Mouse (Mus musculus): ENCODE data around the gene Galnt6. TPM values are rescaled to one million over a fixed set of nuclear protein-coding genes. Genes with fewer than 3 reads are reported as not detected.

The Galnt6 gene
- polyA plus RNA-seq, 1 experiment from 2014 or later = 3.0 TPM

- Histone ChIP-seq H3K4me3 (ENCODE audit: low read depth, low read length) (no peak overlapping the region), H3K27me3 (ENCODE audit: control insufficient read depth, insufficient read depth, low read length) (no peaks in the 10 kb centered on the region), H3K27ac (ENCODE audit: low read length) (no peak overlapping the region; the same call in 1 of the 2 replicates), H3K9me3 (ENCODE audit: control insufficient read depth, low read depth, low read length) (no peaks in the 10 kb centered on the region), H3K4me2 (replicated peaks; ENCODE audit: low read depth, low read length) (no peak overlapping the region), H3K4me1 (ENCODE audit: control insufficient read depth, insufficient read depth, low read length) (peaks cover 19% of the 10 kb centered on the region; the same call in 1 of the 2 replicates), H3K36me3 (ENCODE audit: control insufficient read depth, insufficient read depth, low read length) (no peaks in the 10 kb centered on the region), H3K9ac (replicated peaks; ENCODE audit: low read depth, low read length) (no peak overlapping the region)
- no peak for ATAC-seq (ENCODE audit: insufficient number of reproducible peaks, insufficient read depth, low FRiP score, low read depth)
- 29% methylated on average over 9 of the region's 9 CpGs for WGBS
Observed at GRCm38 (mm10) chr15:100665411-100666218, 63.6 kb downstream of the Galnt6 start.

GRCm38 (mm10) chr15:100664813-100665274 lies 64.3 kb downstream of the Galnt6 start:
- Histone ChIP-seq H3K27ac (ENCODE audit: low read length) (no peak overlapping the region), H3K9me3 (ENCODE audit: control insufficient read depth, low read depth, low read length) (no peaks in the 10 kb centered on the region), H3K4me3 (ENCODE audit: low read depth, low read length) (no peak overlapping the region), H3K27me3 (ENCODE audit: control insufficient read depth, insufficient read depth, low read length) (no peaks in the 10 kb centered on the region), H3K4me1 (ENCODE audit: control insufficient read depth, insufficient read depth, low read length) (peaks cover 19% of the 10 kb centered on the region; the same call in 1 of the 2 replicates), H3K36me3 (ENCODE audit: control insufficient read depth, insufficient read depth, low read length) (no peaks in the 10 kb centered on the region), H3K4me2 (replicated peaks; ENCODE audit: low read depth, low read length) (no peak overlapping the region), H3K9ac (replicated peaks; ENCODE audit: low read depth, low read length) (no peak overlapping the region)
- ATAC-seq (ENCODE audit: insufficient number of reproducible peaks, insufficient read depth, low FRiP score, low read depth) = no peak
- 71% methylated on average over 9 of the region's 9 CpGs for WGBS

- WGBS = 93% methylated on average over 5 of the region's 5 CpGs
- ATAC-seq (ENCODE audit: insufficient number of reproducible peaks, insufficient read depth, low FRiP score, low read depth) = no peak
- Histone ChIP-seq H3K36me3 (ENCODE audit: control insufficient read depth, insufficient read depth, low read length) (no peaks in the 10 kb centered on the region), H3K9ac (replicated peaks; ENCODE audit: low read depth, low read length) (no peak overlapping the region), H3K4me2 (replicated peaks; ENCODE audit: low read depth, low read length) (no peak overlapping the region), H3K27me3 (ENCODE audit: control insufficient read depth, insufficient read depth, low read length) (no peaks in the 10 kb centered on the region), H3K27ac (ENCODE audit: low read length) (no peak overlapping the region), H3K9me3 (ENCODE audit: control insufficient read depth, low read depth, low read length) (no peaks in the 10 kb centered on the region), H3K4me1 (ENCODE audit: control insufficient read depth, insufficient read depth, low read length) (peaks cover 5% of the 10 kb centered on the region; the same call in 1 of the 2 replicates), H3K4me3 (ENCODE audit: low read depth, low read length) (no peak overlapping the region)
Observed at GRCm38 (mm10) chr15:100660805-100661204, 68.4 kb downstream of the Galnt6 start.

DNA sequence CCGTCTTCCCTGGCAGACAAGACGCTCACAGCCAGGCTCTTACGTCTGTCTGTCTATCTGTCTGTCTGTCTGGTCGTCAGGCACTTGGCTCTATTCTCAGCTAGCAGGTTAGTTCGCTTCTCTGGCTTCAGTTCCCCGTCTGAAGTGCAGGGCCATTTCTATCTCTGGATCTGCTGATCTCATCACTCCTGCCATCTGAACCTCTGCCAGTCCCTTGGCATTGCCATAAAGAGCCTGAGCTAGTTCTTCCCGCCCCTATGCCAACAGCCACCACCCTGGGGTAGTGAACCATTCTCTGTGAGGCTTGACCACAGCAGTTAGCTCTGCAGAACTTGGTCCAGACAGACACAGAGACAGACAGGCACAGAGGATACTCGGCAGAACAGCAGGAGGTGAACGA lies 68.9 kb downstream of the Galnt6 start:
- H3K4me1 ChIP-seq (ENCODE audit: control insufficient read depth, insufficient read depth, low read length) = no peaks in the 10 kb centered on the region
- H3K27ac ChIP-seq (ENCODE audit: low read length) = no peak overlapping the region
- H3K4me2 ChIP-seq (replicated peaks; ENCODE audit: low read depth, low read length) = no peak overlapping the region
- 86% methylated on average over 9 of the region's 9 CpGs for WGBS
- H3K4me3 ChIP-seq (ENCODE audit: low read depth, low read length) = no peak overlapping the region
- no peaks in the 10 kb centered on the region for H3K36me3 ChIP-seq (ENCODE audit: control insufficient read depth, insufficient read depth, low read length)
- no peaks in the 10 kb centered on the region for H3K27me3 ChIP-seq (ENCODE audit: control insufficient read depth, insufficient read depth, low read length)
- H3K9ac ChIP-seq (replicated peaks; ENCODE audit: low read depth, low read length) = no peak overlapping the region
- no peaks in the 10 kb centered on the region for H3K9me3 ChIP-seq (ENCODE audit: control insufficient read depth, low read depth, low read length)
- ATAC-seq (ENCODE audit: insufficient number of reproducible peaks, insufficient read depth, low FRiP score, low read depth) = no peak

- ATAC-seq (ENCODE audit: insufficient number of reproducible peaks, insufficient read depth, low FRiP score, low read depth) = no peak
- Histone ChIP-seq H3K4me1 (ENCODE audit: control insufficient read depth, insufficient read depth, low read length) (no peaks in the 10 kb centered on the region), H3K27ac (ENCODE audit: low read length) (no peak overlapping the region), H3K4me3 (ENCODE audit: low read depth, low read length) (no peak overlapping the region), H3K9ac (replicated peaks; ENCODE audit: low read depth, low read length) (no peak overlapping the region), H3K27me3 (ENCODE audit: control insufficient read depth, insufficient read depth, low read length) (no peaks in the 10 kb centered on the region), H3K36me3 (ENCODE audit: control insufficient read depth, insufficient read depth, low read length) (no peaks in the 10 kb centered on the region), H3K4me2 (replicated peaks; ENCODE audit: low read depth, low read length) (no peak overlapping the region), H3K9me3 (ENCODE audit: control insufficient read depth, low read depth, low read length) (no peaks in the 10 kb centered on the region)
- WGBS = 83% methylated on average over 5 of the region's 5 CpGs
Observed at GRCm38 (mm10) chr15:100655201-100655600, 74.0 kb downstream of the Galnt6 start.

- ATAC-seq (ENCODE audit: insufficient number of reproducible peaks, insufficient read depth, low FRiP score, low read depth) = no peak
Observed at GRCm38 (mm10) chr15:100654271-100654670, 74.9 kb downstream of the Galnt6 start.

DNA sequence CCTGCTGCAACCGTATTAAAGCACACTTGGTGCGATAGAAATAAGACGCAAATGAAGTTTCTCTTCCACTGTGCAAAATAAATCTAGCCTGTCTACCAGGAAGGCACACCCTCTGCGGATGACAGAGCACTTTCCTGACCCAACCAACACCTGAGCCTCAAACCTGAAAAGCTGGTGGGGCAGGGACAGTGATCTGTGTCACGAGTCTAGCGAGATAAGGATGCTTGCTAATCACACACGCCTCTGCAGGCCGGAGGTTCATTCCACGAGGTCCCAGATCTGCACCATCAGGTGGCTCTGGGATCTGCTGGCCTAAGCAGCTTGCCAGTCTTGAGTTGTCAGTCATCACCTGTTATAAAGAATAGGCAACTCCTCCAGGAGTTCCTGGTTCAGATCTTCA lies 77.6 kb downstream of the Galnt6 start:
- Histone ChIP-seq H3K9ac (replicated peaks; ENCODE audit: low read depth, low read length) (no peak overlapping the region), H3K4me1 (ENCODE audit: control insufficient read depth, insufficient read depth, low read length) (no peaks in the 10 kb centered on the region), H3K9me3 (ENCODE audit: control insufficient read depth, low read depth, low read length) (no peaks in the 10 kb centered on the region), H3K27me3 (ENCODE audit: control insufficient read depth, insufficient read depth, low read length) (no peaks in the 10 kb centered on the region), H3K4me2 (replicated peaks; ENCODE audit: low read depth, low read length) (no peak overlapping the region), H3K36me3 (ENCODE audit: control insufficient read depth, insufficient read depth, low read length) (no peaks in the 10 kb centered on the region), H3K27ac (ENCODE audit: low read length) (no peak overlapping the region), H3K4me3 (ENCODE audit: low read depth, low read length) (no peak overlapping the region)
- WGBS = 67% methylated on average over 9 of the region's 9 CpGs
- no peak for ATAC-seq (ENCODE audit: insufficient number of reproducible peaks, insufficient read depth, low FRiP score, low read depth)

More at GRCm38 (mm10) chr15:100654271-100654670, 74.9 kb downstream of the Galnt6 start:
- H3K4me2 ChIP-seq (replicated peaks; ENCODE audit: low read depth, low read length) = no peak overlapping the region
- no peak overlapping the region for H3K27ac ChIP-seq (ENCODE audit: low read length)
- WGBS = 83% methylated on average over 1 of the region's 1 CpGs
- H3K9me3 ChIP-seq (ENCODE audit: control insufficient read depth, low read depth, low read length) = no peaks in the 10 kb centered on the region
- H3K4me3 ChIP-seq (ENCODE audit: low read depth, low read length) = no peak overlapping the region
- no peaks in the 10 kb centered on the region for H3K4me1 ChIP-seq (ENCODE audit: control insufficient read depth, insufficient read depth, low read length)
- no peaks in the 10 kb centered on the region for H3K27me3 ChIP-seq (ENCODE audit: control insufficient read depth, insufficient read depth, low read length)
- no peaks in the 10 kb centered on the region for H3K36me3 ChIP-seq (ENCODE audit: control insufficient read depth, insufficient read depth, low read length)
- no peak overlapping the region for H3K9ac ChIP-seq (replicated peaks; ENCODE audit: low read depth, low read length)

DNA sequence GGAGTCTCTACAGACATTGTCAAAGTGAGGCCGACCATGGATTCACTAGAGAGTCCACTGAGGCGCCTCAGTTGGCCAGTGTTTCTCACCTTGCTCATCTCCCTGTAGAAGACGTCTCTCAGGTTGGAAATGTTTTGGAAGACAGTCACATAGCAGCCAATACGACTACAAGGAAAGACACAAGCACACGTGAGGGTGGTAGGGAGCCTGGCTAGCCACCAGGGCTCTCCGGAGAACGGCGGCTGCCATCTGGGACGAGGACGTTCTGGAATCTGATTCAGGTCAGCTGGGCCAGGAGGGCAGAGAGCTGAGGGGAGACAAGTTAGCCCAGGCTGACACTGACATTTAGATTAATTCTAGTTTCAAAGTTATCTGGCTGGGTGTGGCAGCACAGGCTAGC lies 79.1 kb downstream of the Galnt6 start:
- WGBS = 82% methylated on average over 10 of the region's 10 CpGs

More for the DNA sequence above, 79.1 kb downstream of the Galnt6 start:
- Histone ChIP-seq H3K4me2 (replicated peaks; ENCODE audit: low read depth, low read length) (no peak overlapping the region), H3K36me3 (ENCODE audit: control insufficient read depth, insufficient read depth, low read length) (no peaks in the 10 kb centered on the region), H3K9me3 (ENCODE audit: control insufficient read depth, low read depth, low read length) (no peaks in the 10 kb centered on the region), H3K27ac (ENCODE audit: low read length) (no peak overlapping the region), H3K9ac (replicated peaks; ENCODE audit: low read depth, low read length) (no peak overlapping the region), H3K4me3 (ENCODE audit: low read depth, low read length) (no peak overlapping the region), H3K27me3 (ENCODE audit: control insufficient read depth, insufficient read depth, low read length) (no peaks in the 10 kb centered on the region), H3K4me1 (ENCODE audit: control insufficient read depth, insufficient read depth, low read length) (no peaks in the 10 kb centered on the region)
- no peak for ATAC-seq (ENCODE audit: insufficient number of reproducible peaks, insufficient read depth, low FRiP score, low read depth)
